Mouse (Mus musculus) G1E (cell line): ENCODE results near the gene Tmem132d.

Experiments used
- CTCF ChIP-seq: IDR thresholded peaks from 2 replicates; pipeline ENCODE4 v1.5.1; 2012; ENCODE audit warnings: low read depth, low read length, inconsistent platforms, mixed read lengths
- GATA1 ChIP-seq: IDR thresholded peaks from 2 replicates; pipeline ENCODE4 v1.6.1; 2012; ENCODE audit warnings: borderline replicate concordance, low read length, inconsistent platforms, mixed read lengths
- GATA2 ChIP-seq: IDR thresholded peaks from 2 replicates; pipeline ENCODE4 v1.6.1; 2012; ENCODE audit warnings: low read depth, low read length, inconsistent platforms, borderline replicate concordance
- POLR2AphosphoS5 ChIP-seq: IDR thresholded peaks from 2 replicates; pipeline ENCODE4 v1.6.1; 2012; ENCODE audit warnings: low read depth, low read length, inconsistent platforms; ENCODE audit not compliant: insufficient replicate concordance
- TAL1 ChIP-seq: conservative IDR thresholded peaks from 2 replicates; pipeline ENCODE4 v1.6.1; 2012; ENCODE audit warnings: low read depth, low read length, inconsistent platforms, mixed read lengths

GRCm38 (mm10) chr5:127929687-127930086 lies 503.2 kb downstream of the Tmem132d start:
- TF ChIP-seq CTCF (no peak), TAL1 (no peak), POLR2AphosphoS5 (no peak), GATA1 (no peak), GATA2 (no peak)
